Mouse (Mus musculus): ENCODE results near the gene B9d2. TPM values are rescaled to one million over a fixed set of nuclear protein-coding genes. Genes with fewer than 3 reads are reported as not detected.
A peak's percentile ranks its signal among the peaks of the same experiment; 100 is the strongest.

The B9d2 gene
- total RNA-seq, 2 experiments from 2014 or later = 22.2 to 26.3 TPM

DNA sequence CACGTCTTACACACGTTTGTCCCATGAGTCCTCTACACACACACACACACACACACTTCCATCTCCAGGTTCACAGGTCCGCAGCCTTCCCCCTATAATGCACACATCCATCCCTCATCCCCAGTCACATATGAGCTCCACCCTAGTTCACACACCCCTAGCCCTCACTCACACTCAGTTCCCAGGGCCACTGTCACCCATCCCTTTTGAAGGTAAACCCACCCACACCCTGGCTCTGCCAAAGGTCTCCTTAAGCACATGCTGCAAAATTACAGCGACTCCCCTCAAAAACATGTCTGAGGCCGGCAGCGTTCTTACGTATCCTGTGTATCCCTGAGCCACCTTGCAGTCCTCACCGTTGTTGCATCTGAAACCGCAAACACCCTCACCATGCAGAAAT is 6.3 kb upstream of the B9d2 start:
- DNase-seq (ENCODE audit: low spot score in 2 of 2) = no peak

DNA sequence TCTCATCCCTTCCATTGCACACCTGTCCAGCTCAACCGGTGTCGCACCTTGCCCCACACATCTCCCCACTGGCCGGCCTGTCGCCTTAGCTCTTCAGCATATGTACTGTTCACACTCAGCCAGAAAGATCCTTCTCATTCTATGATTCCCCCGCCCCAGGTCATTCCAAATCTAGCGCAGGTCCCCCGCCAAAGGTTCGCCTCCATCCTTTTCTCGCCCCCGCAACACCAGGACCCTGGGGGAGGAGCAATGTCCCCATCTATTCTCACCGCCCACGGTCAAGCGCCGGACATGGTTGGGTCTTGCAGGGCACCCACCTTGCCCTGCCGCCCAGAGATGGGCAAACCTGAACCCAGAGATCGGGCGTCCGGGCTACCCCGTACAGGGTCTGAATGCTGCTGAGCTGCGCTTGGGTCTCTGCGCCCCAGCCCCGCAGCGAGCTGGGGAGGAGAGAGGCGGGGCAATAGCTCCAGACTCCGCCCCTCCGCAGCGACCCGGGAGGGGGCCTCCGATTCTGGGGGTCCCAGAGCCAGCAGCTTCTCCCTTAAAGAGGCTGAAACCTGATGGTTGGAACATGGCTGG is 5.8 kb upstream of the B9d2 start, which contains the start of gene Tmem91:
Tmem91 (minus strand) TSS at position 448 of the 582 bp plus-strand sequence.
- DNase-seq (ENCODE audit: low spot score in 2 of 2) = no peak

DNA sequence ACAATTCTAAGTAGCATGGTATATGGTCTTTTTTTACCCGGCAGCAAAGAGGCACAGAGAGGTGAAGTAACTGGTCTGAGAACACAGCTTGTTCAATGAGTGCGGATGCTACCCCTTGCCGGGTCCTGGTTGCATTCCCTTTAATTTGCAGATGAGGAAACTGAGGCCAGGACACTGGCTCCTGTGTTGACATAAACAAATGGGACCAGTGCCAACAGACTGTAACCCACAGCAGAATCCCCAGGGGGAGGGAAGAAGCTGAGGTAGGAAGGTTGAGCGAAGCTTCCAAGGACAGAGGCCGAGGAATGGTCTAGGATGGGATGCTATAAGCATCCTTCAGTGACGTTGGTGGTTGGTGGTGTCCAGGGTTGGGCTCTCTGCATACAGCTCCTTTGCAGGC is 5.2 kb upstream of the B9d2 start:
- DNase-seq (ENCODE audit: low spot score in 2 of 2) = no peak

DNA sequence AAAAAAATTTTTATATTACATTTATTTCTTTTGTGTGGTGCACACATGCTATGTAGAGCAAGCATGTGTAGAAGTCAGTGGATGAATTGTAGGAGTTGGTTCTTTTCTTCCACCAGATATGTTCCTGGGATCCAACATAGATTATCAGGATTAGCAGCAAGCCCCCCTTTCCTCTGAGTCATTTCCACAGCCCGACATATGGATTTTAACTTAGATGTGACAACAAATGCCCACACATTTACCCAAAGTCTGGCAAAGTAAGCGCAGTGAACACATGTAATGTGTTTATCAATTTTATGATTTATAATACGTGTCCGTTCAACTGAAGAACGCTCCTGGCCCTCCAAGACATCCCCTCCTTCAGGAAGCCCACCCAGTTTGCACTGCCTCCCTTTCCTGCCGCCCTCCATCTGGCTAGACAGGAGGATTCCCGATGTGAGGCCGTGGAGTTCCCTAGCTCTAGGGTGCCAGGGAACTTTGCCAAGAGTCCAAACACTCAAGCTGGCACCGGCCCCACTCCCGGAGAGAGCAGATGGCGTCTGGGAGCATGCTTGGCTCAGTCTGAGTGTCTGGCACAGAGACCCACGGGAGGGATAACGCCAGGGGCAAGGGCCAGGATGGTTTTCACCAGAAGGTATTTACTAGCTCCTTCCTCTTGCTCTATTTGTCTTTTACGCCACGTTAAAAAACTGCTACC is 4.3 kb upstream of the B9d2 start:
- DNase-seq (ENCODE audit: low spot score in 2 of 2) = peak; percentile 88 to 96

DNA sequence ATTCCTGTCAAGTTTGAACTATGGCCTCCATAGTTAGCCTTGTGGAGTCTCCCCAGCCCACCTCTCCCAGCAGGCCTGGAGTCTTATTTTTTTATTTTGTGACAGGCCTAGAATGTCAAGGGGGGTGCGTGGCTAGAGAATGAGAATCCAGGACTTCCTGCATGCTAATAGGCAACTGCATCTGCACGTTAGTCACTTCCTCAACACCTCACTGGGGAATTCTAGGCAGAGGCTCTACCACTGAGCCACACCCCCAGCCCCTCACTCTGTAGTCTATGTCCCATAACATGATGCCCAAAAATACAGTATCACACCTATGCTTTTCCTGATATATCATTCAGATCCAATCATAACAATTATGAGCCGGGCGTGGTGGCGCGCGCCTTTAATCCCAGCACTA is 3.6 kb upstream of the B9d2 start:
- DNase-seq (ENCODE audit: low spot score in 2 of 2) = no peak

DNA sequence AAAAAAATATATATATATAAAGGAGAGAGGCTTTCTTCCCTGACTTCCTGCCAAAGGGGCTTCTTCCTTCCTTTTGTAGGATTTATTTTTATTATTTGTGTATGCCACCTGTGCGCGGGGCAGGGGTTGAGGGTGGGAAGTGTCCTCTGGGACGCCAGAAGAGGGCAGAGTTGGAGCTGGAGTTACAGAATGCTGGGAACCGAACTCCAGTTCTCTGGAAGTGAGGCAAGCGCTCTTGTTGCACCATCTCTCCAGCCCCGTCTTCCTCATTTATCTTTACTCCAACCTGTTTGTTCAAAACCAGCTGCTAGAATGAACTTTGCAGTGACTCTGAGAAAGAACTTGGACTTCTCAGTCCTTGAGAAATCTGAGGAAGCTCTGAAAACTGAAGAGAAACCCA is 609 bp upstream of the B9d2 start:
- no peak for DNase-seq (ENCODE audit: low spot score in 2 of 2)

DNA sequence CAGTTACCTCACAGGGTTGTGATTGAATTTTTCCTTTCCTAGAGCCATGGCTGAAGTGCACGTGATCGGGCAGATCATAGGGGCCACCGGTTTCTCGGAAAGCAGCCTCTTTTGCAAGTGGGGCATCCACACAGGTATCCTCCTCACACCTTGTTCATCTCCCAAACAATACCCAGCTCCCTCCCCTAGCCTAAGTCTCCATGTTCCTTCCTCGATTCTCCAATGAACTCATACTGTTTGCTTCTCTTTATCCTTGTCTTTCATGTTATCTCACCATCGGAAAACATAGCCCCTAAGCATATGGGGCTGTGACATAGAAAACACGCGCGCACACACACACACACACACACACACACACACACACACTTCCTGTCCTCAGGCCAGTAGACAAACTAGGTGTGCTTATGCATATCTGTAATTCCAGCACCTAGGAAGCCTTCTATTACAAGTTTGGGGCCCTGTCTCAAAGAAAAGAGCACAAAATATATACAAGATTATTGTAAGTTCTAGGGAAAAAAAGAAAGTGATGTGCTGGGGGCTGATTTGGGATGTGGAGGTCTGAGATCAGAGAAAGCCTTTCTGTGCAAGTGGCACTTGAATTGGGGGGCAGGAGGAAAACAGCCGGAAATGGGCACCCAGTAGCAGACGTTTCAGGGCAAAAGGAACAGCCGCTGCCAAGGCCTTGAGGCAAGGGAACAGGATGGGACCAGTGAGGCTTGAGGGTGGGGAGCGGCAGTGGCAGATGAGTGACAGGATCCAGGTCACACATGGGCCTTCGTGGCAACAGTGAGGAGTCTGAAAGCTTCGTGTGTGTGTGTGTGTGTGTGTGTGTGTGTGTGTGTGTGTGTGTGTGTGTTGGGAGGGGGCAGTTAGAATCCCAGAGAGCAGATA is 1.0 kb downstream of the B9d2 start:
- DNase-seq (ENCODE audit: low spot score in 2 of 2) = no peak

DNA sequence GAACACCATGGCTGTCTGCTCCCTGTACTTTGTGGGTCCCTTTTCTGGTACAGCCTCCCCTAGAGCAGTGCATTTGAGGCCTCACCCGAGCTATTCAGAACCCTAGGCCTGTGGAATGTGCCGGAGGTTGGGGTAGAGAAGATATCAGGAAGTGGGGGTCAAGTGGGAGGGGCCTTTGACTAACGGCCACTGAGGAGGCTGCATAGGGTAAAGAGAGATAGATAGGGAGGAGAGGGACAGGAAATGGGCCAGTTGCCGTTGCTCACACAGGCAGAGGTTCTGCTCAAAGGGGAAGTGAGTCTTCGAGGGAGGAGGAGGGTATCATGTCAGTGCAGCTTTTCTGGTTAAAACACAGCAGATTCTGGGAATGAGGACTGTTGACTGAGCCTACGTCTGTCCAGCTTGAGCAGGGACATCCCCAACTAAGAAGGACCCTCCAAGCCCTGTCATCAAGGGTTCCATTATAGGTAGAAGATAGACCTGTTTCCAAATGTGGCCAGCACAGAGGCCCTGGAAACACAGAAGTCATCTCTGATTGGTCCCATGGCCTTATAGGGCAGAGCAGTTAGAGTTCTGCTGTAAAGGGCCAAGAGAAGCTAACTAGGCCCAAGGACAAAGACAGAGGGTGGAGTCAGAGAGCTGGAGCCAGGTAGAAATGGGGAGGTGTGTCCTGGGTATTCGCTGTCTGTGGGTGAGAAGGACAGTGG is 3.0 kb downstream of the B9d2 start:
- no peak for DNase-seq (ENCODE audit: low spot score in 2 of 2)

DNA sequence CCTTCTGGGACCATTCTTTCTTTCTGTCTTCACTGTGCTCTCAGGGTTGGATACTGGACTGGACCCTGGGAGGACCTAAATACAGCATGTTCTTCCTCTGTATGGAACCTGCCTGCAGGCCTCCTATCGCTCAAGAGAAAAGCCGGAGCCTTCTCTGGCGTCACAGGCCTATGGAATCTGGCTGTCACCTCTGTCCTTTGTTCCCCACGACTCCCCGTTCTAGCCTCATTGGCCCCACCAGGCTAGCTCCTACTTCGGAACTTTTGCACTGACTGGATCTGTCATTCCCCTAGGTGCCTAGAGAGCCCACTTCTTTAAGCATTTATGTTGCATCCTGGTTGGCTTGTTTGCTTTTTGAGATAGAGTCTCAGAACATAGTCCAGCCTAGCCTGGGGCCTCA is 4.1 kb downstream of the B9d2 start:
- DNase-seq (ENCODE audit: low spot score in 2 of 2) = no peak

DNA sequence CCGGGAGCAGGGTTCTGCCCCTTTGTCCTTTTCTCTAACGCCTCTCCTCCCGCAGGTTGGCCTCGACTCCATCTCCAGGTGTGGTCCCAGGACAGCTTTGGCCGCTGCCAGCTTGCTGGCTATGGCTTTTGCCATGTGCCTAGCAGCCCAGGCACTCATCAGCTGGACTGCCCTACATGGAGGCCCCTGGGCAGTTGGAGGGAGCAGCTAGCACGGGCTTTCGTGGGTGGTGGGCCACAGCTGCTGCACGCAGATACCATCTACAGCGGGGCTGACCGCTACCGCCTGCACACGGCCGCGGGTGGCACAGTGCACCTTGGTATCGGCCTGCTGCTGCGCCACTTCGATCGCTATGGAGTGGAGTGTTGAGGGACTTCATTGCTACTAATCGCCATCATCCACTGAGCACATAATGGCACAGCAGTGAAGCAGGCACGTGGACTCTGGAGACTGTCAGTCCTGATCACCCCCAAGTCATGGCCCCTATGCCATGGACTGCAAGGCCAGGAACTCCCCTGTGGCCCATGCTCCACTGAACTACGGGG is 5.4 kb downstream of the B9d2 start:
- DNase-seq (ENCODE audit: low spot score in 2 of 2) = no peak

DNA sequence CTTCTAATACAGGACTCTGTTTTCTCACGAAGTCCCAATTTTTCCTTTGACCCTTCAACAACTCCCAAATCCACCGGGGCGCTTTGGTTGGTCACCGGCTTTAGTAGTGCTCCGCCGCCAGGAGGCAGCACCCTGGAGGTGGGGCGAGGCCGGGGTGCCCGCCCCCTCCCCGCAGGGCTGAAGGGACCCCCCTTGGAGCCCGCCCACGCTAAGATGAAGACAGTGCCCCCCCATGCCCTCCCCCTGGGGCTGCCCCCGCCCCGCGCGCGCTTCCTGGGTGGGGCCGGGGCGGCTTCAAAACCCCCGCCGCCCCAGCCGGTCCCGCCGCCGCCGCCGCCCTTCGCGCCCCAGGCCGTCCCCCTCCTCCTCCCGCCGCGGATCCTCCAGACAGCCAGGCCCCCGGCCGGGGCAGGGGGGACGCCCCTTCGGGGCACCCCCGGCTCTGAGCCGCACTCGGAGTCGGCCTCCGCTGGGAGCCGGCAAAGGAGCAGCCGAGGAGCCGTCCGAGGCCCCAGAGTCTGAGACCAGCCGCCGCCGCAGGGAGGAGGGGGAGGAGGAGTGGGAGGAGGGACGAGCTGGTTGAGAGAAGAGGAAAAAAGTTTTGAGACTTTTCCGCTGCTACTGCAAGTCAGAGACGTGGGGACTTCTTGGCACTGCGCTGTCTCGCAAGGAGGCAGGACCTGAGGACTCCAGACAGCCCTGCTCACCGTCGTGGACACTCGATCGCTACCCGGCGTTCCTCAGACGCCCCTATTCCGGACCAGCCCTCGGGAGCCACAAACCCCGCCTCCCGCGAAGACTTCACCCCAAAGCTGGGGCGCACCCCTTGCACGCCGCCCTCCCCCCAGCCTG is 6.3 kb downstream of the B9d2 start, which contains the start of gene Tgfb1:
Tgfb1 (plus strand) TSS at position 323 of the 852 bp plus-strand sequence.
- no peak for DNase-seq (ENCODE audit: low spot score in 2 of 2)

DNA sequence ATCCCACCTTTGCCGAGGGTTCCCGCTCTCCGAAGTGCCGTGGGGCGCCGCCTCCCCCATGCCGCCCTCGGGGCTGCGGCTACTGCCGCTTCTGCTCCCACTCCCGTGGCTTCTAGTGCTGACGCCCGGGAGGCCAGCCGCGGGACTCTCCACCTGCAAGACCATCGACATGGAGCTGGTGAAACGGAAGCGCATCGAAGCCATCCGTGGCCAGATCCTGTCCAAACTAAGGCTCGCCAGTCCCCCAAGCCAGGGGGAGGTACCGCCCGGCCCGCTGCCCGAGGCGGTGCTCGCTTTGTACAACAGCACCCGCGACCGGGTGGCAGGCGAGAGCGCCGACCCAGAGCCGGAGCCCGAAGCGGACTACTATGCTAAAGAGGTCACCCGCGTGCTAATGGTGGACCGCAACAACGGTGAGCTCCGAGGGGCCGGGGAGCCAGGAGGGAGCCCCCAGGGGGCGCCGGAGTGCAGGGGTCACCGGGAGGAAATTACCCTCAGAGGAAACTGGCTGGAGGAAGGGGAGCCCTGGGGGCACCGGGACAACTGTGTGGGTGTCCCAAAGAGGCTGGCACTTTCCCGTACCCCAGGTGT is 7.3 kb downstream of the B9d2 start:
- DNase-seq (ENCODE audit: low spot score in 2 of 2) = no peak

DNA sequence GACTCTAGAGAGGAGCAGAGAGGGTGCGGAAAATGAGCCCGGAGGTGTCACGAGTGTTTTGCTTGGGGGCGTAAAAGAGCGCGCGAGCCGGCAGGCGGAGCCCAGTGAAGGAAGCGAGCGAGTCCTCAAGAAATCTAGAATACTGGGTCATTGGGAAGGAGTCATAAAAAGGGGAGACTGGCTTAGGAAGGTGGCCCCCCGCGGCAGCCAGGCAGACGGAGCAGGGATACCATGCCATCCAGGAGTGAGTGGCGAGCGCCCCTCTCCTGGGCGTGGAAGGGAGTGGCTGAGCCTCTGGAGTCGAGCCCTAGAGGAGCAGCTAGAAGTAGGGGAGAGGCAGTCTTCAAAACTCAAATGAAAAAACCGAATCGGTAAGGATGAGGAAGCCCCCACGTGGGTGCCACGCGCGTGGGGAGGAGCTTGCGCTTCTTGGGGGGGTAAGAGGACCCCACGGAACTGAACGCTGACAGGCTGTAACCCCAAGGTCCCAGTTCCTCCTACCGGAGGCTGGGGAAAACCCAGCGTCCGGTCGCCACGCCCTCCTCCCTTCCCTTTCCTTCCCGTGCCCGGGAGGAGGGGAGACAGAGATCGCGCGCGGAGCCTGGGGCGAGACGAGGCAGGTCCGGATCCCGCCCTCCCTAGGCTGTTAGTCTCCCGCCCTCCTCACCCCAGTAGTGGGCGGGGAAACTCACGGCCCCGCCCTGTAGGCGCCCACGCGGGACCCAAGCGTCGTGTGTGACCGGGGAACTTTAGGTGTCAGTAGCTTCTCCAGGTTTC is 8.4 kb downstream of the B9d2 start:
- no peak for DNase-seq (ENCODE audit: low spot score in 2 of 2)

DNA sequence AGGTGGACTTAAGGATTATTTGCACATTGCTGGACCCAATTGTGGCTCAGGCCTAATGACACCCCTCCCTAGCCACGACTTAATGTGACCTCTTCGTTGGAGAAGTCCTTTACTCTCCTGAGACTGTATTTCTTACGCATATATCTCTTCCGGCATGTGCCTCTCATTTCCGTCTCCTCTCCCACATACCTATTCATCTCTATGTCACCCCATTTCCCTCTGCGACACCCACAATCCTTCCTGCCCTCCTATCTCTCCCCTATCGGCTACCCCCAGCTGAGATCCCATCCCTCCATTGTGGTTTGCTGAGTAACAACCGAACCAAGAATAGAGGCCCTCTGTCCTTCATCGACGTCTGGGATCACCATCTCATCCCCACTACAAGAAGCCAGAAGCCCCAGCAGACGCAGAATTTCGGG is 9.0 kb downstream of the B9d2 start:
- no peak for DNase-seq (ENCODE audit: low spot score in 2 of 2)

DNA sequence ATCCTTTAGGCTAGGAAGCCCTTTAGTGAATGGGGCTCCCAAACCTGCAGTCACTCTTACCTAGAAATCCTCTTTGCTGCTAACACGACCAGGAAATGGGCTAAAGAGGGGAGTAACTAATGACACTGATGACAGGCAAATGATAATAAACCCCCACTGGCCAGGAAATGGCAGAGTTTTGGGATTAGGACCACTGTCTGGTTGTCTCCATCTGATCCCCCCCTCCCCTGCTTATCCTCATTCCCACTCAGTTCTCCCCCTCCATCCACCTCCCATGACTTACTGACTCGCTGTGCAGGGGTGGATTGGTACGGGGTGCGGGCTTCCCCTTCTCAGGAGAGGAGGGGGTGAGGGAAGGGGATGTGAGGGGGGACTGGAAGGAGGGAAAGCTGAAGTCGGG is 9.5 kb downstream of the B9d2 start:
- no peak for DNase-seq (ENCODE audit: low spot score in 2 of 2)

DNA sequence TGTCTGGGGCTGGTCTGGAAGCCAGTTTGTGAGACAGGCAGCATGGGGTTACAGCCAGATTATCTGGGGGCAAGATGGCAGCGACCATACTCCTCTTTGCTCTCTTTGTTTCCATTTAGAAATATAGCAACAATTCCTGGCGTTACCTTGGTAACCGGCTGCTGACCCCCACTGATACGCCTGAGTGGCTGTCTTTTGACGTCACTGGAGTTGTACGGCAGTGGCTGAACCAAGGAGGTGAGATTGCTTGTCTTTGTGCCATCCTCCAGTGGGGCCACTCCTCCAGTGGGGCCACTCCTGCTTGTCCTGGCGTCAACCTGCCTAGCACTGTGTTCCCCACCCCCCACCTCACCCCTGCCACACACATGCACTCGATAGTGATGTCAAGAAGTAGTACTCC is 13.5 kb downstream of the B9d2 start:
- DNase-seq (ENCODE audit: low spot score in 2 of 2) = no peak

DNA sequence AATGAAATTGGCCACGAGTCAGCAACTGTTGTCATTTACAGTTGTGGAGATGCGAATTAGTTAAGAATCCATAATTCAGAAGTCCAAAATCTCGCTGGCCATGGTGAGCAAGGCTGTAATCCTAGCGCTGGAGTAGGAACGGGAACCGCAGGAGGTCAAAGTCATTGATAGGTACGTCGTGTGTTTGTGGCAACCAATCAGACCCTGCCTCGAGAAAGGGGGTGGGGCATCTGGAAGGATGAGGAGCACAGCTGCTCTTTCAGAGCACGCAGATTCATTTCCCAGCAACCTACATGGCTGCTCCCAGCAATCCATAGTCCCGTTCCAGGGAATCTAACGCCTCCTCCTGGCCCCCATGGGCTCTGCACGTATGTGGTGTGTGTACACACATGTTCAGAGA is 19.3 kb downstream of the B9d2 start:
- DNase-seq (ENCODE audit: low spot score in 2 of 2) = no peak

DNA sequence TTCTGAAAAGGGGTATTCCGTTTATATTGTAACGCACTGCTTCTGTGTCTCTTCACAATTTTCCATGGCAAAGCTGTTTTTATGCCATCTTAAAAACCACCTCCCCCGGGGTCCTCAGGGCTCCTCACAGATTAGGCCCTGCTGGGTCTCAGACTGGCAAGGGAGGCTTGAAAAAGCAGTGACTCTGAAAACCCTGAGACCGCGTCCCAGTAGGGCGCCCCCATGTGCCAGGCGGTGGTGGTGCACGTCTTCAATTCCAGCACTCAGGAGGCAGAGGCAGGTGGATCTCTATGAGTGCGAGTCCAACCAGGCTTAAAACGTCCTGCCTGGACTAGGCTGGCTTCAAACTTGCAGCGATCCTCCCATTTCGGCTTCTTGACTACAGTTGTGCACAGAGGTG is 20.2 kb downstream of the B9d2 start:
- DNase-seq (ENCODE audit: low spot score in 2 of 2) = no peak

DNA sequence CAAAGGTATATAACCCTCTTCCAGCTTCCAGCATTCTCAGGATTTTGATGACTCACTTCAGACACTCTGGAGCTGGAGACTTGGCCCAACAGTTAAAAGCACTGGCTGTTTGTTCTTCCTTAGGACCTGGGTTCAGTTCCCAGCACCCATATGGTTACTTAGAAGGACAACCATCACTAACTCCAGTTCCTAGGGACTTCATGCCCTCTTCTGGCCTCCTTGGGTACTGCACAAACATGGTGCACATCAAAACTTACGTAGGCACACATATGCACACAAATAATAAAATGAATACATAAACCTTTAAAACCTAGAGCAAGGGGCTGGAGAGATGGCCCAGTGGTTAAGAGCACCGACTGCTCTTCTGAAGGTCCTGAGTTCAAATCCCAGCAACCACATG is 21.8 kb downstream of the B9d2 start:
- DNase-seq (ENCODE audit: low spot score in 2 of 2) = no peak

Data from layer of hippocampus, adult 18-20 months (tissue).